Mouse (Mus musculus) CH12.LX (cell line): ENCODE measurements at regions not wholly inside any gene's neighbourhood (a gene's known extent, or its start where the extent isn't known, plus 50 kb on each side); places are given as distances from the start of the nearest gene placed in this dataset.

Experiments
- DNase-seq: peaks from one replicate; pipeline ENCODE4 v3.0.0-alpha.2; 2013; ENCODE audit errors: extremely low read depth
- H3K27ac ChIP-seq: 2 replicates; pipeline ENCODE4 v1.5.1; 2012; ENCODE audit warnings: low read depth, mild to moderate bottlenecking, control low read depth, moderate library complexity; ENCODE audit not compliant: insufficient read depth
- H3K27me3 ChIP-seq: replicated peaks from 2 replicates; pipeline ENCODE3; 2012; ENCODE audit warnings: inconsistent platforms
- H3K36me3 ChIP-seq, 2 experiments: replicated peaks in 1 of 2; 2 replicates each; pipeline versions ENCODE3 to v1.6.1; 2012; ENCODE audit warnings: inconsistent platforms in 1 of 2, low read length in 1 of 2, mild to moderate bottlenecking in 1 of 2, mixed read lengths in 1 of 2, moderate library complexity in 1 of 2; ENCODE audit not compliant: control insufficient read depth in 1 of 2, insufficient read depth in 1 of 2
- H3K4me1 ChIP-seq, 2 experiments: 2 replicates each; pipeline ENCODE4 v1.6.1; 2012; ENCODE audit warnings: inconsistent platforms in 1 of 2, moderate library complexity in 1 of 2; ENCODE audit not compliant: insufficient read depth in 2 of 2, control insufficient read depth in 1 of 2
- H3K4me2 ChIP-seq: 2 replicates; pipeline ENCODE4 v1.6.1; 2012; ENCODE audit warnings: low read depth, mild to moderate bottlenecking, control low read depth; ENCODE audit not compliant: poor library complexity, insufficient read depth, severe bottlenecking
- H3K4me3 ChIP-seq, 3 experiments: fragments of 150-350 bp in 1 of 3; sonication (generic) in 1 of 3; replicated peaks in 1 of 3; 2 replicates each; pipeline versions ENCODE3 to v1.5.1; 2011 to 2012; ENCODE audit warnings: low read depth in 2 of 3, low read length in 2 of 3, mild to moderate bottlenecking in 2 of 3, moderate library complexity in 2 of 3, control low read depth in 1 of 3, improper control_type of control experiment in 1 of 3, inconsistent platforms in 1 of 3, mixed read lengths in 1 of 3; ENCODE audit not compliant: poor library complexity in 1 of 3
- H3K79me2 ChIP-seq: replicated peaks from 2 replicates; pipeline ENCODE4 v1.6.1; 2012; ENCODE audit warnings: mild to moderate bottlenecking, moderate library complexity; ENCODE audit not compliant: control insufficient read depth, poor library complexity, insufficient read depth, severe bottlenecking; ENCODE audit errors: extremely low read depth
- H3K9ac ChIP-seq: 2 replicates; pipeline ENCODE4 v1.6.1; 2012; ENCODE audit warnings: low read depth, mild to moderate bottlenecking, control low read depth, moderate library complexity; ENCODE audit not compliant: insufficient read depth
- H3K9me3 ChIP-seq: replicated peaks from 2 replicates; pipeline ENCODE3; 2012; ENCODE audit warnings: low read length, inconsistent platforms, mixed read lengths
- CHD1 ChIP-seq: IDR thresholded peaks from 2 replicates; pipeline ENCODE4 v1.6.1; 2012; ENCODE audit warnings: low read depth, low read length, improper control_type of control experiment, inconsistent platforms
- CHD2 ChIP-seq: IDR thresholded peaks from 2 replicates; pipeline ENCODE4 v1.6.1; 2011; ENCODE audit warnings: low read length, improper control_type of control experiment
- CTCF ChIP-seq, 2 experiments: IDR thresholded peaks in 1 of 2; conservative IDR thresholded peaks in 1 of 2; 2 replicates each; pipeline ENCODE4 v1.5.1; 2011 to 2012; ENCODE audit warnings: low read depth in 2 of 2, low read length in 2 of 2, improper control_type of control experiment in 1 of 2, inconsistent platforms in 1 of 2, mild to moderate bottlenecking in 1 of 2, moderate library complexity in 1 of 2
- E2F4 ChIP-seq: IDR thresholded peaks from 2 replicates; pipeline ENCODE4 v1.6.1; 2011; ENCODE audit warnings: low read depth, low read length, improper control_type of control experiment; ENCODE audit not compliant: insufficient replicate concordance
- EP300 ChIP-seq: IDR thresholded peaks from 2 replicates; pipeline ENCODE4 v1.6.1; 2011; ENCODE audit warnings: low read length, improper control_type of control experiment
- JUND ChIP-seq: conservative IDR thresholded peaks from 2 replicates; pipeline ENCODE4 v1.6.1; 2011; ENCODE audit warnings: low read depth, low read length, improper control_type of control experiment
- MAFK ChIP-seq: IDR thresholded peaks from 2 replicates; pipeline ENCODE4 v1.6.1; 2011; ENCODE audit warnings: low read length, improper control_type of control experiment; ENCODE audit not compliant: insufficient replicate concordance
- MXI1 ChIP-seq: IDR thresholded peaks from 2 replicates; pipeline ENCODE4 v1.6.1; 2011; ENCODE audit warnings: mild to moderate bottlenecking, low read depth, low read length, improper control_type of control experiment
- MYC ChIP-seq: IDR thresholded peaks from 2 replicates; pipeline ENCODE4 v1.6.1; 2011; ENCODE audit warnings: low read depth, mild to moderate bottlenecking, improper control_type of control experiment, low read length
- RAD21 ChIP-seq: IDR thresholded peaks from 2 replicates; pipeline ENCODE4 v1.6.1; 2011; ENCODE audit warnings: low read depth, mild to moderate bottlenecking, low read length, improper control_type of control experiment, moderate library complexity
- TBP ChIP-seq: conservative IDR thresholded peaks from 2 replicates; pipeline ENCODE4 v1.6.1; 2011; ENCODE audit warnings: low read depth, low read length, improper control_type of control experiment
- TCF12 ChIP-seq: IDR thresholded peaks from 2 replicates; pipeline ENCODE4 v1.6.1; 2014; ENCODE audit warnings: low read depth, mild to moderate bottlenecking, inconsistent platforms, low read length, improper control_type of control experiment
- USF1 ChIP-seq: IDR thresholded peaks from 2 replicates; pipeline ENCODE4 v1.6.1; 2014; ENCODE audit warnings: low read depth, mild to moderate bottlenecking, inconsistent platforms, low read length, improper control_type of control experiment
- ZC3H11A ChIP-seq: IDR thresholded peaks from 2 replicates; pipeline ENCODE4 v1.6.1; 2012; ENCODE audit warnings: low read depth, mild to moderate bottlenecking, inconsistent platforms, low read length, improper control_type of control experiment
- ZKSCAN1 ChIP-seq: IDR thresholded peaks from 2 replicates; pipeline ENCODE4 v1.6.1; 2012; ENCODE audit warnings: low read depth, inconsistent platforms, low read length, improper control_type of control experiment, borderline replicate concordance
- ZNF384 ChIP-seq: IDR thresholded peaks from 2 replicates; pipeline ENCODE4 v1.6.1; 2012; ENCODE audit warnings: low read depth, low read length, improper control_type of control experiment, inconsistent platforms
- dilution Hi-C: fragments of 300-500 bp; cut with MboI; formaldehyde crosslinking; loops from 2 replicates; pipeline ENCODE4 v1.14.3; 2020; ENCODE audit warnings: low sequenced_read_pairs; ENCODE audit not compliant: extremely low pct_unique_long_range_greater_than_20kb, extremely low pct_ligation_motif_present
- in situ Hi-C: fragments of 300-500 bp; cut with MboI; formaldehyde crosslinking; loops from 3 replicates; pipeline ENCODE4 v1.14.3; 2019; ENCODE audit warnings: low sequenced_read_pairs, low pct_ligation_motif_present, low pct_unique_long_range_greater_than_20kb, mixed read lengths

- DNase-seq = no peak
- Histone ChIP-seq H3K27me3 (no peaks in the 10 kb centered on the region), H3K36me3 (no peaks in the 10 kb centered on the region), H3K9ac (no peak overlapping the region), H3K4me3 (no peak overlapping the region), H3K79me2 (no peaks in the 10 kb centered on the region), H3K9me3 (no peaks in the 10 kb centered on the region), H3K4me2 (no peak overlapping the region), H3K27ac (no peak overlapping the region), H3K4me1 (peaks cover 5 to 27% of the 10 kb centered on the region in 2 experiments; a peak in 3 of 4 replicates)
- dilution Hi-C loops (no loop called here), in situ Hi-C loops (no loop called here)
- TF ChIP-seq ZNF384 (no peak), MYC (no peak), USF1 (no peak), MXI1 (no peak)
Observed at GRCm38 (mm10) chr10:17332986-17333385, 390.0 kb upstream of the Cited2 start.

GRCm38 (mm10) chr10:17333676-17334075 lies 389.3 kb upstream of the Cited2 start:
- no peak overlapping the region for H3K4me2 ChIP-seq
- no peaks in the 10 kb centered on the region for H3K79me2 ChIP-seq
- no peaks in the 10 kb centered on the region for H3K36me3 ChIP-seq
- H3K9ac ChIP-seq = no peak overlapping the region
- H3K4me3 ChIP-seq = peak overlapping the region in 1 of 3 experiments; percentile 18
- no peak overlapping the region for H3K27ac ChIP-seq
- H3K27me3 ChIP-seq = no peaks in the 10 kb centered on the region
- peaks cover 5 to 29% of the 10 kb centered on the region in 2 experiments; a peak in 3 of 4 replicates for H3K4me1 ChIP-seq
- in situ Hi-C loops (no loop called here), dilution Hi-C loops (no loop called here)
- DNase-seq = no peak
- no peaks in the 10 kb centered on the region for H3K9me3 ChIP-seq
- TF ChIP-seq CHD1 = no peak
- no peak for TF ChIP-seq CTCF (conservative IDR thresholded peaks at IDR 0.05 in 1 of 2, IDR thresholded peaks at IDR 0.05 in 1 of 2; ENCODE audit: low read depth in 2 of 2, low read length in 2 of 2)
- TF ChIP-seq, all 38 proteins: peak for 0

GRCm38 (mm10) chr10:17337217-17337616 lies 385.8 kb upstream of the Cited2 start:
- no peaks in the 10 kb centered on the region for H3K36me3 ChIP-seq
- H3K9ac ChIP-seq = no peak overlapping the region
- no peaks in the 10 kb centered on the region for H3K9me3 ChIP-seq
- H3K4me2 ChIP-seq = no peak overlapping the region
- no peak overlapping the region for H3K27ac ChIP-seq
- dilution Hi-C loops = no loop called here
- no peaks in the 10 kb centered on the region for H3K27me3 ChIP-seq
- H3K4me3 ChIP-seq = no peak overlapping the region
- in situ Hi-C loops = no loop called here
- TF ChIP-seq EP300 (no peak), TCF12 (no peak), MXI1 (no peak), E2F4 (no peak), ZKSCAN1 (no peak), MAFK (no peak), CHD1 (no peak), CHD2 (no peak), JUND (no peak), TBP (no peak), RAD21 (no peak), ZC3H11A (no peak)
- no peak for DNase-seq
- no peaks in the 10 kb centered on the region for H3K79me2 ChIP-seq
- H3K4me1 ChIP-seq = peaks cover 2 to 9% of the 10 kb centered on the region in 2 experiments; a peak in 2 of 4 replicates
